Mouse (Mus musculus) mouse embryonic stem cell (cell line): ENCODE data around the gene Hipk2.

ENCODE experiments used
- in situ Hi-C, 2 experiments: fragments of 300-500 bp; cut with MboI; formaldehyde crosslinking; loops; 1 replicate in 1 of 2; 3 replicates in 1 of 2; pipeline ENCODE4 v1.14.3; 2019 to 2020; ENCODE audit warnings: low sequenced_read_pairs in 2 of 2, low pct_unique_long_range_greater_than_20kb in 1 of 2, mixed read lengths in 1 of 2; ENCODE audit not compliant: unreplicated experiment in 1 of 2

Gene Hipk2

GRCm38 (mm10) chr6:38669580-38669979 is 206.4 kb downstream of the Hipk2 start:
- in situ Hi-C loops, result no loop called here

GRCm38 (mm10) chr6:38662714-38663615 is 213.0 kb downstream of the Hipk2 start, which contains the start of gene Clec2l:
Gene Clec2l (plus strand): TSS chr6:38663069.
- in situ Hi-C loops, result no loop called here

GRCm38 (mm10) chr6:38661626-38662025 is 214.3 kb downstream of the Hipk2 start:
- in situ Hi-C loops, result no loop called here

GRCm38 (mm10) chr6:38650263-38650937 is 225.6 kb downstream of the Hipk2 start:
- in situ Hi-C loops, result no loop called here

- in situ Hi-C loops, result loop anchor here in 1 of 2 experiments (10.0 kb wide), 1 partner anchor 275 kb away; no protein-coding TSS in a partner anchor
Observed at GRCm38 (mm10) chr6:38649545-38649944, 226.4 kb downstream of the Hipk2 start.
